Mouse (Mus musculus): ENCODE measurements at regions not wholly inside any gene's neighbourhood (a gene's known extent, or its start where the extent isn't known, plus 50 kb on each side); places are given as distances from the start of the nearest gene placed in this dataset.

GRCm38 (mm10) chr4:45746451-45746850 lies 52.4 kb upstream of the Aldh1b1 start:
- DNase-seq (ENCODE audit: low spot score in 2 of 2), result no peak

DNA sequence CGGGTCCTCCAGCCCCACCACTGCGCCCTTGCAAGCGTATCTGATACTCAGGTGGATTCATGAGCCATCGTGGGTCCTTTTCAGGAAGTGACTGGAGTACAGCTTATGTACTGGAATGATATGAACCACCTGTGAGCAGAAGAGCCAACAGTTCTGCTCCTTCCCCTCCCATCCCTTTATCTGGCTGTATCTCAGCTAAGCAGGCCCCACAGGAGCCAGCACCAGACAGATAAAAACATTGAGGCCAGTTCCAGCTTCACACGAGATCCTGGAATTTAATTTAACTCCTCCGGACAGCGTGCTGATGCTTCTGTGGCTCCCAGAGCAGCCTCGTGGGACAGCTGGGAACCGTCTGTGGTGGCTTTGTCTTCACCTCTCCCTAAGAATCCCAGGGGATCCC lies 53.1 kb upstream of the Aldh1b1 start:
- DNase-seq (ENCODE audit: low spot score in 2 of 2), result no peak

GRCm38 (mm10) chr4:45744849-45745407 lies 53.9 kb upstream of the Aldh1b1 start:
- DNase-seq (ENCODE audit: low spot score in 2 of 2), result no peak

GRCm38 (mm10) chr4:45740779-45741365 lies 58.0 kb upstream of the Aldh1b1 start:
- no peak for DNase-seq (ENCODE audit: low spot score in 2 of 2)

DNA sequence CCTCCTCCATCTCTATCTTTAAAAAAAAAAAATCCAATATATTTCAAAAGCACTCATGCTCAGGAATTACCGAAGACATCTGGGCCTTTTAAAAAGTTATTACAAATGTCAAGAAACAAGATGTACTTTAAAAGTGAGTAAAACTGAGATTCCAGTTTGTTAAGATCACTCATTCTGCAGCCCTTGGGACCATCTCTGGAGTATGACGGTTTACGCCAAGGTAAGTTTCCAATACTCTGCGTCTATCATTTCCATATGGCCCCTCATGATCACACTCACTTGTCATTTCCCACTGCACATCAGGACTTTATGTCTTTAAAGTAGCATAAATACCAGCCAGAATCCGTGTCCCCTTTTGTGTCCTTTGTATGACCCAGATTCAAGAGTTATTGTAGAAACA lies 58.5 kb upstream of the Aldh1b1 start:
- no peak for DNase-seq (ENCODE audit: low spot score in 2 of 2)

DNA sequence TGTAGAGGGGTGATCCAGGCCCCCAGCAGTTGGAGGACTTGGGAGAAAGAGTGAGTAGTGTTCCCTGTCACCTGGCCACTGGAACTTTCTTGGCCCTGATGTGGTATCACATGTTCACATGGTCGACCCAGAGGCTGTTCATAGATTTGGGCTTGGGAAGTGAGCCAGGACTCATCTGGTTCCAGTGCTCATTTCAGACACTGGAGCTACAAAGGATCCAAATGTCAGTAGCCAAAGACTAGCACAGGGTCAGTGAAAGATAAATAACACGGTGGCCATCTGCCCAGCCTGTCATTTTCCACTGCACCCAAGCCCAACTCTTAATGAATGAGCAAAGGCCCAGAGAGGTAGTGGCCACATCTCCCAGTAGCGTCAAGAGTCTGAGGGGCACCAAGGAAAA lies 59.1 kb upstream of the Aldh1b1 start:
- DNase-seq (ENCODE audit: low spot score in 2 of 2), result no peak

GRCm38 (mm10) chr4:45739168-45739567 lies 59.7 kb upstream of the Aldh1b1 start:
- no peak for DNase-seq (ENCODE audit: low spot score in 2 of 2)

GRCm38 (mm10) chr4:45738746-45739145 lies 60.1 kb upstream of the Aldh1b1 start:
- DNase-seq (ENCODE audit: low spot score in 2 of 2), result no peak

DNA sequence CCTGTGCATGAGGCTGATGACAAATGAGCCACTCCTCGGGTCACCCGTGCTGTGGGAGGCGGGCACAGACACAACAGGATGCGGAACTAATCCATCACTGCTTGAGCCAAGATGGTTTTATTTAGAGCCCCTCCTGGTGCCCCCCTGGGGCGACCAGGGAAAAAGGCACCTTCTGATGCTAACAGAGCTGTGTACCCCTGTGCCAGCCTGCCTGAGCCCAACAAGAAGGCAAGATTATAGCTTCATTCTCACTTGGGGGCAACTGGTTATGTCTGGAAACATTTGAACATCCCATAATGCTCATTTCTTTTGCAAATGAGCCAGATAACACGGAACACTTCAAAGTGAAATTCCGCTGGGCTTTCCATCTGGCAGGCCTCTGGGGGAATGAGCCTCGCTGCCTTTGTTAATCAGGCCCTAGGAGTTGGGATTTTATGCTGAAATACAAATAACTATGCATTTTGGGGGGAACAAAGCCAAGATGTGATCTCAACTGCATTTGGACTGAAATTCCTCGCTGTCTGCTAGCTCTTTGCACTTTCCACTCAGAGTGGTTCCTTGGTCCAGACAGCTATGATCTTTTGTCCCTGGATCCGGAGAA lies 62.5 kb upstream of the Aldh1b1 start:
- no peak for DNase-seq (ENCODE audit: low spot score in 2 of 2)

DNA sequence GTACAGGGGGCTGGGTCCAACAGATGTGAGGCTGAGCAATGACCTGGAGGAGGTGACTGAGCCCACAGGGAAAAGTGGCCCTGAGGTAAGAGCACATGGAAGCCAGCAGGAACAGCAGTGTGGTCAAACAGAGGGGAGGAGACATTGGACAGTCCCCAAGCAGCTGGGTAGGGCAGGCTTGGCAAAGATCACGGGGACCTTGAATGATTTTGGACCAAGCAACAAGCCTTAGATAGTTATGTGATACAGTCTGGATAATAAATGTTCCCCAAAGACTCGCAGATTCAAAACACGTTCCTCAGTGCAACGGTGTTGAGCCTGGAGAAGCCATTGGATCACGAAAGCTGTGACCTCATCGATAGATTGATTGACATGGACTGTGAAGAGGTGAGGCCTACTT lies 64.8 kb upstream of the Aldh1b1 start:
- DNase-seq (ENCODE audit: low spot score in 2 of 2), result no peak

- DNase-seq (ENCODE audit: low spot score in 2 of 2), result no peak
These were observed 67.7 kb upstream of the Aldh1b1 start for GRCm38 (mm10) chr4:45730862-45731831.

- DNase-seq (ENCODE audit: low spot score in 2 of 2), result no peak
These were observed 69.0 kb upstream of the Aldh1b1 start for GRCm38 (mm10) chr4:45729801-45730200.

GRCm38 (mm10) chr4:45728825-45729224 lies 70.0 kb upstream of the Aldh1b1 start:
- no peak for DNase-seq (ENCODE audit: low spot score in 2 of 2)

GRCm38 (mm10) chr4:45727915-45728314 lies 70.9 kb upstream of the Aldh1b1 start:
- no peak for DNase-seq (ENCODE audit: low spot score in 2 of 2)

GRCm38 (mm10) chr4:45727474-45727873 lies 71.3 kb upstream of the Aldh1b1 start:
- DNase-seq (ENCODE audit: low spot score in 2 of 2), result no peak

- no peak for DNase-seq (ENCODE audit: low spot score in 2 of 2)
These were observed 72.0 kb upstream of the Aldh1b1 start for GRCm38 (mm10) chr4:45726783-45727182.

GRCm38 (mm10) chr4:45725055-45725910 lies 73.5 kb upstream of the Aldh1b1 start:
- no peak for DNase-seq (ENCODE audit: low spot score in 2 of 2)

- no peak for DNase-seq (ENCODE audit: low spot score in 2 of 2)
These were observed 78.5 kb upstream of the Aldh1b1 start for GRCm38 (mm10) chr4:45720352-45720751.

GRCm38 (mm10) chr4:45719564-45719963 lies 79.3 kb upstream of the Aldh1b1 start:
- DNase-seq (ENCODE audit: low spot score in 2 of 2), result no peak

GRCm38 (mm10) chr4:45715878-45716277 lies 82.9 kb upstream of the Aldh1b1 start:
- DNase-seq (ENCODE audit: low spot score in 2 of 2), result no peak

DNA sequence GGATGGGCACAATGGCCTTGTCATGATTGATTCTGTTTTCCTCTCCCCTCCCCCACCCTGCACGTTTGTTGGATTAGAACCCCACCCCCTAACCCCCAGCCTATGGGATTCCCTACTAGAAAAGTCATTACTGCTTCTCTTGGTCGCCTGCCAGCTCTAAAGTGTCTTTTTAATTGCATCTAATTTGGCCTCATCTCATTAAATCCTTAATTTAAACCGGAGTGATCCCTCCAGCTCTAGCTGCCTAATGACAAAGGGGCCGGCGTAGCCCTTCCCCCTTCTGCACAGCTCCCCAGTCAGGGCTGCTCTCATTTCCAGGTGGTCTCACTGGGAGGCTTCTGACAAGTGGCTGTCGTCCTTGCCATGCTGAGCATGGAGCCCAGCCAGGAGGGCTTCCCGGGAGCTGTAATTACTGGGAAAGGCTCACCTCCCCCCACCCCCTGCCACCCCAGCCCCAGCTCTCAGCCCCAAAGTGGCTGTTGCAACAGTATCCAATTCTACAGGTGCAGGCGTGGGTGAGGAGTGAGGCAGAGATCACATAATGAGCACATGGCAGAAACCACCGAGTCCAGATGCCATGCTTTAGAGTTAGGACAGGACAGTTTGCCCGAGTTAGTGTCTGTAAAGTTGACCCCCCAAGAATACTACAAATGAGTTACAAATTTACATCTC lies 84.8 kb upstream of the Aldh1b1 start:
- DNase-seq (ENCODE audit: low spot score in 2 of 2), result no peak

All from urinary bladder, adult 18-20 months (tissue).